Mouse (Mus musculus): Measurements from ENCODE around the gene Prkca. TPM values are rescaled to one million over a fixed set of nuclear protein-coding genes. Genes with fewer than 3 reads are reported as not detected.

Prkca gene
- total and polyA plus RNA-seq, 3 experiments, result 15.3 to 30.9 (median 19.9) TPM

- H3K27me3 ChIP-seq (ENCODE audit: control insufficient read depth in 1 of 2, insufficient read depth in 2 of 2, low read length in 2 of 2), result no peaks in the 10 kb centered on the region
- H3K4me1 ChIP-seq (ENCODE audit: control insufficient read depth in 1 of 2, insufficient read depth in 2 of 2, low read length in 2 of 2), result no peaks in the 10 kb centered on the region
- no peaks in the 10 kb centered on the region for H3K36me3 ChIP-seq (ENCODE audit: control insufficient read depth in 1 of 2, insufficient read depth in 2 of 2, low read length in 2 of 2)
- H3K9ac ChIP-seq (ENCODE audit: control insufficient read depth, low read depth, low read length, poor library complexity, severe bottlenecking), result no peak overlapping the region
- no peak for DNase-seq (ENCODE audit: low read depth, low spot score)
- H3K9me3 ChIP-seq (replicated peaks; ENCODE audit: insufficient read depth, low read length), result no peaks in the 10 kb centered on the region
- TF ChIP-seq E2F4 (IDR thresholded peaks at IDR 0.05; ENCODE audit: borderline replicate concordance, low read depth, low read length) (no peak), CHD1 (IDR thresholded peaks at IDR 0.05; ENCODE audit: low read depth, low read length) (no peak), HCFC1 (IDR thresholded peaks at IDR 0.05; ENCODE audit: low read depth, low read length) (no peak), USF1 (IDR thresholded peaks at IDR 0.05; ENCODE audit: low read depth, low read length) (no peak), ETS1 (IDR thresholded peaks at IDR 0.05; ENCODE audit: low read depth, low read length) (no peak), MXI1 (IDR thresholded peaks at IDR 0.05; ENCODE audit: low read depth, low read length) (no peak), NRF1 (IDR thresholded peaks at IDR 0.05; ENCODE audit: insufficient read depth, low read depth, low read length, poor library complexity, severe bottlenecking) (no peak), GABPA (IDR thresholded peaks at IDR 0.05; ENCODE audit: low read depth, low read length) (no peak), MAFK (IDR thresholded peaks at IDR 0.05; ENCODE audit: borderline replicate concordance, low read depth, low read length) (no peak), MYB (IDR thresholded peaks at IDR 0.05; ENCODE audit: low read depth, low read length) (no peak), GATA1 (IDR thresholded peaks at IDR 0.05; ENCODE audit: low read depth, low read length) (no peak), KAT2A (conservative IDR thresholded peaks at IDR 0.05; ENCODE audit: low read depth, low read length) (no peak), POLR2AphosphoS5 (IDR thresholded peaks at IDR 0.05; ENCODE audit: borderline replicate concordance, low read depth, low read length) (no peak), TBP (IDR thresholded peaks at IDR 0.05; ENCODE audit: low read depth, low read length) (no peak), MYC (IDR thresholded peaks at IDR 0.05; ENCODE audit: low read depth, low read length) (no peak), ZNF384 (IDR thresholded peaks at IDR 0.05; ENCODE audit: low read depth, low read length) (no peak), RAD21 (IDR thresholded peaks at IDR 0.05; ENCODE audit: low read depth, low read length) (no peak), JUND (IDR thresholded peaks at IDR 0.05; ENCODE audit: low read depth, low read length) (no peak), MEF2A (IDR thresholded peaks at IDR 0.05; ENCODE audit: extremely low read depth, insufficient replicate concordance, low read depth, low read length, poor library complexity, severe bottlenecking) (no peak)
- no peak overlapping the region for H3K4me3 ChIP-seq (ENCODE audit: control insufficient read depth in 1 of 2, insufficient read depth in 1 of 2, low read depth in 2 of 2, low read length in 2 of 2)
- no peak overlapping the region for H3K27ac ChIP-seq (ENCODE audit: control insufficient read depth, low read depth, low read length)
- H3K79me2 ChIP-seq (ENCODE audit: control insufficient read depth, insufficient read depth, low read length, poor library complexity), result no peaks in the 10 kb centered on the region
Observed at GRCm38 (mm10) chr11:108171260-108171659, 172.5 kb downstream of the Prkca start.

GRCm38 (mm10) chr11:108170107-108170506, 173.6 kb downstream of the Prkca start:
- no peak overlapping the region for H3K9ac ChIP-seq (ENCODE audit: control insufficient read depth, low read depth, low read length, poor library complexity, severe bottlenecking)
- H3K4me3 ChIP-seq (ENCODE audit: control insufficient read depth in 1 of 2, insufficient read depth in 1 of 2, low read depth in 2 of 2, low read length in 2 of 2), result no peak overlapping the region
- no peaks in the 10 kb centered on the region for H3K9me3 ChIP-seq (replicated peaks; ENCODE audit: insufficient read depth, low read length)
- H3K27ac ChIP-seq (ENCODE audit: control insufficient read depth, low read depth, low read length), result no peak overlapping the region
- no peak for DNase-seq (ENCODE audit: low read depth, low spot score)
- no peaks in the 10 kb centered on the region for H3K27me3 ChIP-seq (ENCODE audit: control insufficient read depth in 1 of 2, insufficient read depth in 2 of 2, low read length in 2 of 2)
- TF ChIP-seq MEF2A (IDR thresholded peaks at IDR 0.05; ENCODE audit: extremely low read depth, insufficient replicate concordance, low read depth, low read length, poor library complexity, severe bottlenecking) (no peak), NRF1 (IDR thresholded peaks at IDR 0.05; ENCODE audit: insufficient read depth, low read depth, low read length, poor library complexity, severe bottlenecking) (no peak), POLR2AphosphoS5 (IDR thresholded peaks at IDR 0.05; ENCODE audit: borderline replicate concordance, low read depth, low read length) (no peak), NELFE (IDR thresholded peaks at IDR 0.05; ENCODE audit: low read depth, low read length) (no peak), E2F4 (IDR thresholded peaks at IDR 0.05; ENCODE audit: borderline replicate concordance, low read depth, low read length) (no peak), RAD21 (IDR thresholded peaks at IDR 0.05; ENCODE audit: low read depth, low read length) (no peak), SIN3A (IDR thresholded peaks at IDR 0.05; ENCODE audit: low read length) (no peak), MXI1 (IDR thresholded peaks at IDR 0.05; ENCODE audit: low read depth, low read length) (no peak), ZC3H11A (IDR thresholded peaks at IDR 0.05; ENCODE audit: low read depth, low read length) (no peak), CTCF (IDR thresholded peaks at IDR 0.05 in 2 of 3, conservative IDR thresholded peaks at IDR 0.05 in 1 of 3; ENCODE audit: control insufficient read depth in 1 of 3, insufficient read depth in 1 of 3, low read depth in 2 of 3, low read length in 3 of 3, poor library complexity in 1 of 3, severe bottlenecking in 1 of 3) (no peak), USF1 (IDR thresholded peaks at IDR 0.05; ENCODE audit: low read depth, low read length) (no peak), MAFK (IDR thresholded peaks at IDR 0.05; ENCODE audit: borderline replicate concordance, low read depth, low read length) (no peak), ZMIZ1 (IDR thresholded peaks at IDR 0.05; ENCODE audit: low read depth, low read length) (no peak), POLR2A (IDR thresholded peaks at IDR 0.05; ENCODE audit: control insufficient read depth in 1 of 2, insufficient read depth in 1 of 2, low read depth in 1 of 2, low read length in 2 of 2, poor library complexity in 1 of 2) (no peak), MAZ (IDR thresholded peaks at IDR 0.05; ENCODE audit: low read depth, low read length) (no peak)
- H3K79me2 ChIP-seq (ENCODE audit: control insufficient read depth, insufficient read depth, low read length, poor library complexity), result no peaks in the 10 kb centered on the region
- no peaks in the 10 kb centered on the region for H3K36me3 ChIP-seq (ENCODE audit: control insufficient read depth in 1 of 2, insufficient read depth in 2 of 2, low read length in 2 of 2)
- H3K4me1 ChIP-seq (ENCODE audit: control insufficient read depth in 1 of 2, insufficient read depth in 2 of 2, low read length in 2 of 2), result no peaks in the 10 kb centered on the region

Measured in MEL (cell line).